Mouse (Mus musculus): ENCODE measurements around the gene Kdm5a. TPM values are rescaled to one million over a fixed set of nuclear protein-coding genes. Genes with fewer than 3 reads are reported as not detected.

Gene Kdm5a
- polyA plus RNA-seq, 2 experiments: 13.5 to 45.4 TPM

- no peak overlapping the region for H3K27ac ChIP-seq (replicated peaks; ENCODE audit: low read depth, low read length)
- DNase-seq (ENCODE audit: low spot score) (no peak), ATAC-seq (ENCODE audit: low FRiP score, low read depth) (no peak)
- no peaks in the 10 kb centered on the region for H3K9me3 ChIP-seq (ENCODE audit: control insufficient read depth, low read length)
- H3K27me3 ChIP-seq (ENCODE audit: control insufficient read depth, insufficient read depth, low read length): no peaks in the 10 kb centered on the region
- no peak overlapping the region for H3K9ac ChIP-seq (ENCODE audit: low read depth, low read length, severe bottlenecking)
- no peak overlapping the region for H3K4me2 ChIP-seq (replicated peaks; ENCODE audit: low read depth, low read length, severe bottlenecking)
- no peak for TF ChIP-seq POLR2A (IDR thresholded peaks at IDR 0.05; ENCODE audit: borderline replicate concordance, extremely low read depth, insufficient read depth, insufficient read length)
- no peak overlapping the region for H3K4me3 ChIP-seq (replicated peaks; ENCODE audit: low read length)
- WGBS: 90% methylated on average over 6 of the region's 6 CpGs
- H3K4me1 ChIP-seq (ENCODE audit: control insufficient read depth, insufficient read depth, low read length): no peaks in the 10 kb centered on the region; the same call in 1 of the 2 replicates
- H3K36me3 ChIP-seq (ENCODE audit: control insufficient read depth, insufficient read depth, low read length): peaks cover 6% of the 10 kb centered on the region
Measured at GRCm38 (mm10) chr6:120481538-120481937, 117.6 kb downstream of the Kdm5a start.

- H3K36me3 ChIP-seq (ENCODE audit: control insufficient read depth, insufficient read depth, low read length): peaks cover 6% of the 10 kb centered on the region
- no peak for ATAC-seq (ENCODE audit: low FRiP score, low read depth)
- H3K9me3 ChIP-seq (ENCODE audit: control insufficient read depth, low read length): no peaks in the 10 kb centered on the region
- TF ChIP-seq POLR2A (IDR thresholded peaks at IDR 0.05; ENCODE audit: borderline replicate concordance, extremely low read depth, insufficient read depth, insufficient read length): no peak
- H3K4me1 ChIP-seq (ENCODE audit: control insufficient read depth, insufficient read depth, low read length): no peaks in the 10 kb centered on the region; the same call in 1 of the 2 replicates
- H3K27ac ChIP-seq (replicated peaks; ENCODE audit: low read depth, low read length): no peak overlapping the region
- H3K4me3 ChIP-seq (replicated peaks; ENCODE audit: low read length): no peak overlapping the region
- H3K27me3 ChIP-seq (ENCODE audit: control insufficient read depth, insufficient read depth, low read length): no peaks in the 10 kb centered on the region
- no peak overlapping the region for H3K4me2 ChIP-seq (replicated peaks; ENCODE audit: low read depth, low read length, severe bottlenecking)
- DNase-seq (ENCODE audit: low spot score): no peak
- 97% methylated on average over 13 of the region's 14 CpGs for WGBS
- H3K9ac ChIP-seq (ENCODE audit: low read depth, low read length, severe bottlenecking): no peak overlapping the region
Measured at GRCm38 (mm10) chr6:120482021-120482420, 118.1 kb downstream of the Kdm5a start.

GRCm38 (mm10) chr6:120482756-120483155 is 118.8 kb downstream of the Kdm5a start:
- no peak overlapping the region for H3K9ac ChIP-seq (ENCODE audit: low read depth, low read length, severe bottlenecking)
- peaks cover 6% of the 10 kb centered on the region for H3K36me3 ChIP-seq (ENCODE audit: control insufficient read depth, insufficient read depth, low read length)
- ATAC-seq (ENCODE audit: low FRiP score, low read depth) (no peak), DNase-seq (ENCODE audit: low spot score) (no peak)
- TF ChIP-seq POLR2A (IDR thresholded peaks at IDR 0.05; ENCODE audit: borderline replicate concordance, extremely low read depth, insufficient read depth, insufficient read length): no peak
- no peaks in the 10 kb centered on the region for H3K27me3 ChIP-seq (ENCODE audit: control insufficient read depth, insufficient read depth, low read length)
- WGBS: 39% methylated on average over 6 of the region's 6 CpGs
- no peaks in the 10 kb centered on the region; the same call in 1 of the 2 replicates for H3K4me1 ChIP-seq (ENCODE audit: control insufficient read depth, insufficient read depth, low read length)
- H3K4me2 ChIP-seq (replicated peaks; ENCODE audit: low read depth, low read length, severe bottlenecking): no peak overlapping the region
- no peaks in the 10 kb centered on the region for H3K9me3 ChIP-seq (ENCODE audit: control insufficient read depth, low read length)
- no peak overlapping the region for H3K4me3 ChIP-seq (replicated peaks; ENCODE audit: low read length)
- H3K27ac ChIP-seq (replicated peaks; ENCODE audit: low read depth, low read length): no peak overlapping the region

GRCm38 (mm10) chr6:120483211-120483626 is 119.3 kb downstream of the Kdm5a start:
- no peaks in the 10 kb centered on the region for H3K27me3 ChIP-seq (ENCODE audit: control insufficient read depth, insufficient read depth, low read length)
- no peak overlapping the region for H3K4me3 ChIP-seq (replicated peaks; ENCODE audit: low read length)
- no peak overlapping the region for H3K27ac ChIP-seq (replicated peaks; ENCODE audit: low read depth, low read length)
- H3K9me3 ChIP-seq (ENCODE audit: control insufficient read depth, low read length): no peaks in the 10 kb centered on the region
- no peak overlapping the region for H3K4me2 ChIP-seq (replicated peaks; ENCODE audit: low read depth, low read length, severe bottlenecking)
- ATAC-seq (ENCODE audit: low FRiP score, low read depth) (no peak), DNase-seq (ENCODE audit: low spot score) (peak; percentile 54)
- H3K4me1 ChIP-seq (ENCODE audit: control insufficient read depth, insufficient read depth, low read length): no peaks in the 10 kb centered on the region; the same call in 1 of the 2 replicates
- peaks cover 6% of the 10 kb centered on the region for H3K36me3 ChIP-seq (ENCODE audit: control insufficient read depth, insufficient read depth, low read length)
- H3K9ac ChIP-seq (ENCODE audit: low read depth, low read length, severe bottlenecking): no peak overlapping the region
- WGBS: 31% methylated on average over 8 of the region's 8 CpGs
- TF ChIP-seq POLR2A (IDR thresholded peaks at IDR 0.05; ENCODE audit: borderline replicate concordance, extremely low read depth, insufficient read depth, insufficient read length): no peak

GRCm38 (mm10) chr6:120485038-120485437 is 121.1 kb downstream of the Kdm5a start:
- no peak for DNase-seq (ENCODE audit: low spot score)
- 66% methylated on average over 3 of the region's 3 CpGs for WGBS
- no peaks in the 10 kb centered on the region for H3K9me3 ChIP-seq (ENCODE audit: control insufficient read depth, low read length)
- TF ChIP-seq POLR2A (IDR thresholded peaks at IDR 0.05; ENCODE audit: borderline replicate concordance, extremely low read depth, insufficient read depth, insufficient read length): no peak
- no peak overlapping the region for H3K27ac ChIP-seq (replicated peaks; ENCODE audit: low read depth, low read length)
- H3K4me3 ChIP-seq (replicated peaks; ENCODE audit: low read length): no peak overlapping the region
- H3K9ac ChIP-seq (ENCODE audit: low read depth, low read length, severe bottlenecking): no peak overlapping the region
- no peak overlapping the region for H3K4me2 ChIP-seq (replicated peaks; ENCODE audit: low read depth, low read length, severe bottlenecking)
- H3K4me1 ChIP-seq (ENCODE audit: control insufficient read depth, insufficient read depth, low read length): no peaks in the 10 kb centered on the region; the same call in 1 of the 2 replicates
- H3K36me3 ChIP-seq (ENCODE audit: control insufficient read depth, insufficient read depth, low read length): peaks cover 6% of the 10 kb centered on the region
- H3K27me3 ChIP-seq (ENCODE audit: control insufficient read depth, insufficient read depth, low read length): no peaks in the 10 kb centered on the region
- no peak for ATAC-seq (ENCODE audit: low FRiP score, low read depth)
